Mouse (Mus musculus) heart, embryonic 15.5 days (tissue): ENCODE data around the gene Rab11fip2. TPM values are rescaled to one million over a fixed set of nuclear protein-coding genes. Genes with fewer than 3 reads are reported as not detected.

Experiments used
- ATAC-seq: fragments of 200-750 bp; cut with Nextera tagmentation; replicated peaks from 2 replicates; pipeline ENCODE4 v1.8.0; 2017; ENCODE audit warnings: low read depth, moderate TSS enrichment; ENCODE audit not compliant: insufficient number of reproducible peaks, insufficient read depth, low FRiP score
- H3K27ac ChIP-seq: fragments of 300-500 bp; sonication (generic); 2 replicates; pipeline ENCODE4 v1.5.1; 2015; ENCODE audit warnings: mild to moderate bottlenecking, inconsistent platforms
- H3K27me3 ChIP-seq: fragments of 300-500 bp; sonication (generic); 2 replicates; pipeline ENCODE4 v1.6.1; 2015; ENCODE audit warnings: inconsistent platforms
- H3K36me3 ChIP-seq: fragments of 300-500 bp; sonication (generic); 2 replicates; pipeline ENCODE4 v1.6.1; 2015; ENCODE audit warnings: mild to moderate bottlenecking, inconsistent platforms
- H3K4me1 ChIP-seq: fragments of 300-500 bp; sonication (generic); replicated peaks from 2 replicates; pipeline ENCODE4 v1.6.1; 2015; ENCODE audit warnings: inconsistent platforms
- H3K4me2 ChIP-seq: fragments of 300-500 bp; sonication (generic); 2 replicates; pipeline ENCODE4 v1.6.1; 2015; ENCODE audit warnings: inconsistent platforms, mild to moderate bottlenecking, moderate library complexity
- H3K4me3 ChIP-seq: fragments of 300-500 bp; sonication (generic); 2 replicates; pipeline ENCODE4 v1.5.1; 2015; ENCODE audit warnings: mild to moderate bottlenecking, inconsistent platforms
- H3K9ac ChIP-seq: fragments of 300-500 bp; sonication (generic); 2 replicates; pipeline ENCODE4 v1.6.1; 2015; ENCODE audit warnings: mild to moderate bottlenecking, inconsistent platforms
- H3K9me3 ChIP-seq: fragments of 300-500 bp; sonication (generic); replicated peaks from 2 replicates; pipeline ENCODE4 v1.6.1; 2016; ENCODE audit warnings: inconsistent platforms
- WGBS: fragments of 180-500 bp; shearing (Covaris S2); methylation state at CpG from one replicate; pipeline ENCODE4 v1.1.7; 2015; ENCODE audit warnings: mixed read lengths; 5-methylcytosine and 5-hydroxymethylcytosine counted together
- polyA plus RNA-seq: library from polyadenylated mRNA; unstranded; fragments of >200 nt; fragmentation: Nextera tagmentation; extraction: Ambion mirVana; gene quantifications from 2 replicates; pipeline ENCODE4 v1.2.1, GENCODE M21; 2015

Rab11fip2 gene
- polyA plus RNA-seq, 1 experiment from 2014 or later = 2.3 TPM

GRCm38 (mm10) chr19:59853061-59853460 is 90.4 kb downstream of the Rab11fip2 start:
- no peak for ATAC-seq
- Histone ChIP-seq H3K4me2 (no peak overlapping the region), H3K9me3 (no peaks in the 10 kb centered on the region), H3K4me1 (0 out of 2 replicates have a peak, but pooled peaks cover 2% of the 10 kb centered on the region), H3K4me3 (no peak overlapping the region), H3K27me3 (no peaks in the 10 kb centered on the region), H3K9ac (no peak overlapping the region), H3K27ac (no peak overlapping the region), H3K36me3 (no peaks in the 10 kb centered on the region)
- WGBS = 48% methylated on average over 3 of the region's 3 CpGs
